Mouse (Mus musculus): Measurements from ENCODE around the gene Smyd4. TPM values are rescaled to one million over a fixed set of nuclear protein-coding genes. Genes with fewer than 3 reads are reported as not detected.
A peak's percentile ranks its signal among the peaks of the same experiment; 100 is the strongest.

The Smyd4 gene
- polyA plus RNA-seq, 1 experiment from 2014 or later, result 4.6 TPM

- ATAC-seq (ENCODE audit: low read depth), result no peak
- WGBS (ENCODE audit: insufficient replicate concordance), result 68% methylated on average over 6 of the region's 6 CpGs
Observed at GRCm38 (mm10) chr11:75403301-75404052, 55.2 kb downstream of the Smyd4 start.

GRCm38 (mm10) chr11:75404801-75405200 is 56.6 kb downstream of the Smyd4 start:
- H3K27ac ChIP-seq (ENCODE audit: low read length), result no peak overlapping the region
- no peaks in the 10 kb centered on the region for H3K27me3 ChIP-seq (ENCODE audit: control insufficient read depth, insufficient read depth, low read depth, low read length)
- no peak for ATAC-seq (ENCODE audit: low read depth)
- 73% methylated on average over 6 of the region's 6 CpGs for WGBS (ENCODE audit: insufficient replicate concordance)
- H3K4me1 ChIP-seq (ENCODE audit: control insufficient read depth, low read depth, low read length), result no peaks in the 10 kb centered on the region; the same call in 1 of the 2 replicates
- no peak overlapping the region for H3K9ac ChIP-seq (ENCODE audit: low read depth, low read length)
- no peak overlapping the region for H3K4me2 ChIP-seq (ENCODE audit: low read depth, low read length)
- H3K9me3 ChIP-seq (replicated peaks; ENCODE audit: control insufficient read depth, low read length), result no peaks in the 10 kb centered on the region
- H3K36me3 ChIP-seq (ENCODE audit: control insufficient read depth, insufficient read depth), result no peaks in the 10 kb centered on the region
- H3K4me3 ChIP-seq (ENCODE audit: low read depth, low read length), result no peak overlapping the region

More at GRCm38 (mm10) chr11:75403301-75404052, 55.2 kb downstream of the Smyd4 start:
- Histone ChIP-seq H3K4me3 (ENCODE audit: low read depth, low read length) (no peak overlapping the region), H3K9ac (ENCODE audit: low read depth, low read length) (no peak overlapping the region), H3K27ac (ENCODE audit: low read length) (no peak overlapping the region), H3K4me2 (ENCODE audit: low read depth, low read length) (no peak overlapping the region), H3K27me3 (ENCODE audit: control insufficient read depth, insufficient read depth, low read depth, low read length) (no peaks in the 10 kb centered on the region), H3K4me1 (ENCODE audit: control insufficient read depth, low read depth, low read length) (no peaks in the 10 kb centered on the region; the same call in 1 of the 2 replicates), H3K9me3 (replicated peaks; ENCODE audit: control insufficient read depth, low read length) (no peaks in the 10 kb centered on the region), H3K36me3 (ENCODE audit: control insufficient read depth, insufficient read depth) (no peaks in the 10 kb centered on the region)

- 71% methylated on average over 4 of the region's 4 CpGs for WGBS (ENCODE audit: insufficient replicate concordance)
- ATAC-seq (ENCODE audit: low read depth), result no peak
- Histone ChIP-seq H3K9ac (ENCODE audit: low read depth, low read length) (no peak overlapping the region), H3K9me3 (replicated peaks; ENCODE audit: control insufficient read depth, low read length) (no peaks in the 10 kb centered on the region), H3K4me1 (ENCODE audit: control insufficient read depth, low read depth, low read length) (no peaks in the 10 kb centered on the region; the same call in 1 of the 2 replicates), H3K27me3 (ENCODE audit: control insufficient read depth, insufficient read depth, low read depth, low read length) (no peaks in the 10 kb centered on the region), H3K27ac (ENCODE audit: low read length) (no peak overlapping the region), H3K36me3 (ENCODE audit: control insufficient read depth, insufficient read depth) (no peaks in the 10 kb centered on the region), H3K4me2 (ENCODE audit: low read depth, low read length) (no peak overlapping the region), H3K4me3 (ENCODE audit: low read depth, low read length) (no peak overlapping the region)
Observed at GRCm38 (mm10) chr11:75406104-75406503, 57.9 kb downstream of the Smyd4 start.

GRCm38 (mm10) chr11:75406865-75407264 is 58.6 kb downstream of the Smyd4 start:
- Histone ChIP-seq H3K27me3 (ENCODE audit: control insufficient read depth, insufficient read depth, low read depth, low read length) (no peaks in the 10 kb centered on the region), H3K4me1 (ENCODE audit: control insufficient read depth, low read depth, low read length) (no peaks in the 10 kb centered on the region; the same call in 1 of the 2 replicates), H3K36me3 (ENCODE audit: control insufficient read depth, insufficient read depth) (no peaks in the 10 kb centered on the region), H3K4me2 (ENCODE audit: low read depth, low read length) (no peak overlapping the region), H3K27ac (ENCODE audit: low read length) (no peak overlapping the region), H3K9ac (ENCODE audit: low read depth, low read length) (no peak overlapping the region), H3K4me3 (ENCODE audit: low read depth, low read length) (no peak overlapping the region), H3K9me3 (replicated peaks; ENCODE audit: control insufficient read depth, low read length) (no peaks in the 10 kb centered on the region)
- 33% methylated on average over 3 of the region's 3 CpGs for WGBS (ENCODE audit: insufficient replicate concordance)
- no peak for ATAC-seq (ENCODE audit: low read depth)

- WGBS (ENCODE audit: insufficient replicate concordance), result 45% methylated on average over 17 of the region's 17 CpGs
Observed at GRCm38 (mm10) chr11:75409679-75410575, 61.7 kb downstream of the Smyd4 start.

GRCm38 (mm10) chr11:75410591-75410990 is 62.4 kb downstream of the Smyd4 start:
- H3K4me1 ChIP-seq (ENCODE audit: control insufficient read depth, low read depth, low read length), result no peaks in the 10 kb centered on the region; the same call in 1 of the 2 replicates
- H3K27ac ChIP-seq (ENCODE audit: low read length), result no peak overlapping the region
- H3K9ac ChIP-seq (ENCODE audit: low read depth, low read length), result no peak overlapping the region
- H3K36me3 ChIP-seq (ENCODE audit: control insufficient read depth, insufficient read depth), result no peaks in the 10 kb centered on the region
- no peaks in the 10 kb centered on the region for H3K27me3 ChIP-seq (ENCODE audit: control insufficient read depth, insufficient read depth, low read depth, low read length)
- no peak overlapping the region for H3K4me2 ChIP-seq (ENCODE audit: low read depth, low read length)
- H3K9me3 ChIP-seq (replicated peaks; ENCODE audit: control insufficient read depth, low read length), result no peaks in the 10 kb centered on the region
- no peak for ATAC-seq (ENCODE audit: low read depth)
- H3K4me3 ChIP-seq (ENCODE audit: low read depth, low read length), result no peak overlapping the region
- 70% methylated on average over 7 of the region's 7 CpGs for WGBS (ENCODE audit: insufficient replicate concordance)

More at GRCm38 (mm10) chr11:75409679-75410575, 61.7 kb downstream of the Smyd4 start:
- Histone ChIP-seq H3K36me3 (ENCODE audit: control insufficient read depth, insufficient read depth) (no peaks in the 10 kb centered on the region), H3K27me3 (ENCODE audit: control insufficient read depth, insufficient read depth, low read depth, low read length) (no peaks in the 10 kb centered on the region), H3K9me3 (replicated peaks; ENCODE audit: control insufficient read depth, low read length) (no peaks in the 10 kb centered on the region), H3K9ac (ENCODE audit: low read depth, low read length) (no peak overlapping the region), H3K4me3 (ENCODE audit: low read depth, low read length) (no peak overlapping the region), H3K27ac (ENCODE audit: low read length) (no peak overlapping the region), H3K4me2 (ENCODE audit: low read depth, low read length) (no peak overlapping the region), H3K4me1 (ENCODE audit: control insufficient read depth, low read depth, low read length) (no peaks in the 10 kb centered on the region; the same call in 1 of the 2 replicates)
- no peak for ATAC-seq (ENCODE audit: low read depth)

GRCm38 (mm10) chr11:75415096-75415495 is 66.9 kb downstream of the Smyd4 start:
- Histone ChIP-seq H3K27me3 (ENCODE audit: control insufficient read depth, insufficient read depth, low read depth, low read length) (no peaks in the 10 kb centered on the region), H3K27ac (ENCODE audit: low read length) (no peak overlapping the region), H3K9ac (ENCODE audit: low read depth, low read length) (no peak overlapping the region), H3K4me2 (ENCODE audit: low read depth, low read length) (no peak overlapping the region), H3K4me3 (ENCODE audit: low read depth, low read length) (no peak overlapping the region), H3K9me3 (replicated peaks; ENCODE audit: control insufficient read depth, low read length) (no peaks in the 10 kb centered on the region), H3K36me3 (ENCODE audit: control insufficient read depth, insufficient read depth) (no peaks in the 10 kb centered on the region), H3K4me1 (ENCODE audit: control insufficient read depth, low read depth, low read length) (no peaks in the 10 kb centered on the region; the same call in 1 of the 2 replicates)
- WGBS (ENCODE audit: insufficient replicate concordance), result 20% methylated on average over 7 of the region's 7 CpGs
- ATAC-seq (ENCODE audit: low read depth), result peak; percentile 41

- WGBS (ENCODE audit: insufficient replicate concordance), result 61% methylated on average over 13 of the region's 13 CpGs
- H3K4me1 ChIP-seq (ENCODE audit: control insufficient read depth, low read depth, low read length), result no peaks in the 10 kb centered on the region
- no peak overlapping the region for H3K4me2 ChIP-seq (ENCODE audit: low read depth, low read length)
- ATAC-seq (ENCODE audit: low read depth), result no peak
- H3K27me3 ChIP-seq (ENCODE audit: control insufficient read depth, insufficient read depth, low read depth, low read length), result no peaks in the 10 kb centered on the region
- no peaks in the 10 kb centered on the region for H3K36me3 ChIP-seq (ENCODE audit: control insufficient read depth, insufficient read depth)
- no peak overlapping the region for H3K27ac ChIP-seq (ENCODE audit: low read length)
- no peak overlapping the region for H3K4me3 ChIP-seq (ENCODE audit: low read depth, low read length)
- no peaks in the 10 kb centered on the region for H3K9me3 ChIP-seq (replicated peaks; ENCODE audit: control insufficient read depth, low read length)
- no peak overlapping the region for H3K9ac ChIP-seq (ENCODE audit: low read depth, low read length)
Observed at GRCm38 (mm10) chr11:75415994-75416393, 67.8 kb downstream of the Smyd4 start.
